Mouse (Mus musculus) hindbrain, embryonic 13.5 days (tissue): ENCODE data around the gene Hes2. TPM values are rescaled to one million over a fixed set of nuclear protein-coding genes. Genes with fewer than 3 reads are reported as not detected.

ENCODE experiments used
- ATAC-seq: fragments of 200-750 bp; cut with Nextera tagmentation; 2 replicates; pipeline ENCODE4 v1.8.0; 2017; ENCODE audit warnings: moderate TSS enrichment; ENCODE audit not compliant: low FRiP score
- H3K27ac ChIP-seq: fragments of 300-500 bp; sonication (generic); 2 replicates; pipeline ENCODE4 v1.5.1; 2015; ENCODE audit warnings: inconsistent platforms, mild to moderate bottlenecking, moderate library complexity
- H3K27me3 ChIP-seq: fragments of 300-500 bp; sonication (generic); 2 replicates; pipeline ENCODE4 v1.6.1; 2015; ENCODE audit warnings: mild to moderate bottlenecking, inconsistent platforms
- H3K36me3 ChIP-seq: fragments of 300-500 bp; sonication (generic); 2 replicates; pipeline ENCODE4 v1.6.1; 2015; ENCODE audit warnings: mild to moderate bottlenecking, inconsistent platforms
- H3K4me1 ChIP-seq: fragments of 300-500 bp; sonication (generic); replicated peaks from 2 replicates; pipeline ENCODE4 v1.6.1; 2015; ENCODE audit warnings: inconsistent platforms
- H3K4me2 ChIP-seq: fragments of 300-500 bp; sonication (generic); 2 replicates; pipeline ENCODE4 v1.6.1; 2015; ENCODE audit warnings: inconsistent platforms, mild to moderate bottlenecking, moderate library complexity
- H3K4me3 ChIP-seq: fragments of 300-500 bp; sonication (generic); 2 replicates; pipeline ENCODE4 v1.5.1; 2015; ENCODE audit warnings: mild to moderate bottlenecking, inconsistent platforms
- H3K9ac ChIP-seq: fragments of 300-500 bp; sonication (generic); 2 replicates; pipeline ENCODE4 v1.6.1; 2015; ENCODE audit warnings: mild to moderate bottlenecking, inconsistent platforms
- H3K9me3 ChIP-seq: fragments of 300-500 bp; sonication (generic); 2 replicates; pipeline ENCODE4 v1.6.1; 2016; ENCODE audit warnings: inconsistent platforms
- WGBS: fragments of 180-500 bp; shearing (Covaris S2); methylation state at CpG from one replicate; pipeline ENCODE4 v1.1.7; 2015; 5-methylcytosine and 5-hydroxymethylcytosine counted together
- polyA plus RNA-seq: library from polyadenylated mRNA; unstranded; fragments of >200 nt; fragmentation: Nextera tagmentation; extraction: Ambion mirVana; gene quantifications from 2 replicates; pipeline ENCODE4 v1.2.1, GENCODE M21; 2015

Hes2 gene
- polyA plus RNA-seq, 1 experiment from 2014 or later: 0.34 TPM

- no peaks in the 10 kb centered on the region for H3K9me3 ChIP-seq
- H3K4me1 ChIP-seq: peaks cover 22% of the 10 kb centered on the region
- peak overlapping the region; percentile 37; the same call in 1 of the 2 replicates for H3K4me2 ChIP-seq
- no peak for ATAC-seq
- H3K9ac ChIP-seq: 0 out of 2 replicates have a peak overlapping the region, but pooled peaks have one; percentile 29
- WGBS: 5% methylated on average over 23 of the region's 23 CpGs
- no peaks in the 10 kb centered on the region for H3K36me3 ChIP-seq
- H3K4me3 ChIP-seq: no peak overlapping the region; the same call in 1 of the 2 replicates
- H3K27me3 ChIP-seq: peaks cover 93% of the 10 kb centered on the region
- H3K27ac ChIP-seq: no peak overlapping the region
Observed at GRCm38 (mm10) chr4:152153771-152154177, 4.9 kb upstream of the Hes2 start.

DNA sequence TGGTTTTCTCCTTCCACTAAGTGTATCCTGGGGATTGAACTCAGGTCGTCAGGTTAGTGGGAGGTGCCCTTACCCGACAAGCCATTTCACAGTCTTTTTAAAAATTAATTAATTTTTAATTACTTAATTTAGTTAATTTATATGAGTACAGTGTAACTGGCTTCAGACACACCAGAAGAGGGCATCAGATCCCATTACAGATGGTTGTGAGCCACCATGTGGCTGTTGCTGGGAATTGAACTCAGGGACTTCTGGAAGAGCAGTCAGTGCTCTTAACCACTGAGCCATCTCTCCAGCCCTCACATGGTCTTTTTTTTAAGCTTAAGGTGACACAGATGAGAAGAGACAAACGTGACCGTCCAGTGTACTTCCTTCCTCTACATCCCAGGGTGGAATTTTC lies 3.6 kb upstream of the Hes2 start:
- Histone ChIP-seq H3K27ac (no peak overlapping the region), H3K27me3 (peaks cover 93% of the 10 kb centered on the region), H3K4me3 (no peak overlapping the region), H3K36me3 (no peaks in the 10 kb centered on the region), H3K9ac (no peak overlapping the region), H3K9me3 (no peaks in the 10 kb centered on the region), H3K4me1 (peaks cover 34% of the 10 kb centered on the region), H3K4me2 (no peak overlapping the region)
- no peak for ATAC-seq
- 72% methylated on average over 4 of the region's 4 CpGs for WGBS

DNA sequence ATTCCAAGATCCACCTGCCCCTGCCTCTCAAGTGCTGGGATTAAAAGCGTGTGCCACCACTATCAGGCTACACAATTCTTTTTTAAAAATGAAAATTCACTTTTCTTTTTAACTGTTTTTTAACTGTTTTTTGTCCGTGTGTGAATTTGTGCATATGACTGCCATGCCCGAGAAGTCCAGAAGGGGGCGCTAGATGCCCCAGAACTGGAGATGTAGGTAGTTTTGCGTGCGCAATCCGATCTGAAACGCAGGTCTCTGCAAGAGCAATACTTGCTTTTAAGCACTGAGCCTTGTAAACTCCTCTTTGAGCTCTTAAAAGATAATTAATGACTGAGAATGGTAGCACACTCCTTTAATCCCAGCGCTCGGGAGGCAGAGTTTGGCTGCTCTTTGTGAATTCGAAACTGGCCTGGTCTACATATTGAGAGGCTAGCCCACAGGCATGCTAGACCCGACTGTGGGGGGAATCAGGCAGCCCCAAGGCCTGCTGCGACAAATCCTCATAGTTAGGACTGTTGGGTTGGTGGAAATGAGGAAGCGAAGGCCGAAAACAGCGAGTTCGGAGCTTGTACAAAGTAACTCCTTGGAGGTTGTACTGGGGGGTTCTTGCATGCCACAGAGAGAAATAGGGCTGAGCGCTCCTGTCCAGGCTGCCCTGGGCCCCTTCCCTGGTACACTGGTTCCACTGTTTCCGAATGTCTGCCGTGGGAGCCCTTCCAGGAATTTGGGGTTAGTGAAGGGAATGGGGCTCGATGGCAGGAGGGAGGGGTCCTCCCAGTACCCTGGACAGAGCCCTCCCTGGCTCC lies 685 bp upstream of the Hes2 start:
- H3K4me2 ChIP-seq: peak overlapping the region; percentile 23; the same call in 1 of the 2 replicates
- peaks cover 28% of the 10 kb centered on the region for H3K4me1 ChIP-seq
- no peak for ATAC-seq
- no peaks in the 10 kb centered on the region for H3K9me3 ChIP-seq
- WGBS: 17% methylated on average over 21 of the region's 21 CpGs
- no peaks in the 10 kb centered on the region for H3K36me3 ChIP-seq
- H3K9ac ChIP-seq: no peak overlapping the region
- H3K27ac ChIP-seq: no peak overlapping the region
- peaks cover 93% of the 10 kb centered on the region for H3K27me3 ChIP-seq
- peak overlapping the region; percentile 22 for H3K4me3 ChIP-seq

DNA sequence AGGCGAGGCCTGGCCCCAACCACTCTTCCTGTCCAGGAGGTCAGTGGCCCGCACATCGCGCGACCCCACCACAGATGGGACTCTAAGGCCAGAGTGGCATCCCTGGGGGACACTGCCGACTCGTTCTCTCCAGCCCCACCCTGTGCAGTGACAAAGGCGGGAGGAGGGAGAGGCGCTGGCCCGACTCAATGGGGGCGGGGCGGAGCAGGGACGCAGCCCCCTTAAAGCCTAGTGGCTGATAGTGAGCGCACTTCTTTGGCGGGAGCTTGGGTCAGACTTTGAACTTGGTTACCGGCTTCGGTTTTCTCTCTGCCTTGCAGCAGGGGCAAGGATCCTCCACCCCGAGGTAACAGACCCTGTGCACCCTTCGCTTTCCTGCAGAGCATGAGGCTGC lies 615 bp downstream of the Hes2 start:
- Histone ChIP-seq H3K4me3 (peak overlapping the region; percentile 22), H3K9me3 (no peaks in the 10 kb centered on the region), H3K36me3 (no peaks in the 10 kb centered on the region), H3K4me2 (peak overlapping the region; percentile 23), H3K27me3 (peaks cover 89% of the 10 kb centered on the region), H3K9ac (no peak overlapping the region), H3K27ac (no peak overlapping the region), H3K4me1 (peaks cover 24% of the 10 kb centered on the region)
- no peak for ATAC-seq
- under 1% methylated on average over 19 of the region's 19 CpGs for WGBS

GRCm38 (mm10) chr4:152160748-152161147 lies 2.1 kb downstream of the Hes2 start:
- Histone ChIP-seq H3K4me3 (no peak overlapping the region), H3K4me1 (peaks cover 24% of the 10 kb centered on the region), H3K9me3 (no peaks in the 10 kb centered on the region), H3K4me2 (no peak overlapping the region), H3K27me3 (peaks cover 79% of the 10 kb centered on the region), H3K27ac (no peak overlapping the region), H3K9ac (no peak overlapping the region), H3K36me3 (no peaks in the 10 kb centered on the region)
- ATAC-seq: no peak
- 48% methylated on average over 4 of the region's 4 CpGs for WGBS

DNA sequence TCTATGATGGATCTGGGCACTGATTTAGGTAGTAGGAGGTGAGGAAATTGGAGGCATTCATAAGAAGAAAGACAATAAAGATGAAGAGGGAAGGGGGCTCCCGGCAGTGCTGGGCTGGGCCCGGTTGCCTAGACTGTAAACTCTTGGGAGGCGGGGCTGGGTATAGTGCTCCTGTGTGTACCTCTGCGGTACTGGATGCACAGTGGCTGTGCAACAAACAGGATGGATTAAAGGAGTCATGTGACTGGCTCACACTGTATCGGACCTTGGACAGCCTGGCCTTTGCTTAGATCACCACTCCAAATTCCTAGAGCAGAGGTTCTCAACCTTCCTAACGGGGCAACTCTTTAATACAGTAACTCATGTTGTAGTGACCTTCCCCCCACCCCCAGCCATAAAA lies 2.9 kb downstream of the Hes2 start:
- ATAC-seq: no peak
- 79% methylated on average over 6 of the region's 6 CpGs for WGBS
- H3K9ac ChIP-seq: no peak overlapping the region
- H3K9me3 ChIP-seq: no peaks in the 10 kb centered on the region
- no peaks in the 10 kb centered on the region for H3K36me3 ChIP-seq
- peaks cover 79% of the 10 kb centered on the region for H3K27me3 ChIP-seq
- H3K4me1 ChIP-seq: peaks cover 24% of the 10 kb centered on the region
- H3K4me2 ChIP-seq: no peak overlapping the region
- H3K27ac ChIP-seq: no peak overlapping the region
- H3K4me3 ChIP-seq: no peak overlapping the region

DNA sequence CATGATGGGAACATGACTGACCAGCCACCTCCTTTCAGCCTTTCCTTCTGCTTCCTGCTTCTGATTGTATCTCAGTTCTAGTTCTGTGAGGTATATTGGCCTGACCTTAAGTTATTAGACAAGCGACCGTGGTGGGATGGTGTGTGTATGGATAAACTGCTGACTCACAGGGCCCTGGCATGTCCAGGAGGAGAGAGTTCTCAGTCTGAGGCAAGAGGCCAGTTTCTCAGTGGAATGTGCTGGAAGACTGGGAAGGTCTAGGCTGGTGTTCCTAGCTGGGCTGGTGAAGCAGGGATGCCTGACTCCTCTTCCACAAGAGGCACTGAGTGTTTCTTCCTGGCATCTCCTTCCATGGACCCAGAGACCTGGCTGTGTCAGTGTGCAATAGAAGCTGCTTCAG lies 4.1 kb downstream of the Hes2 start:
- no peak for ATAC-seq
- 90% methylated on average over 2 of the region's 2 CpGs for WGBS
- no peak overlapping the region for H3K4me3 ChIP-seq
- no peaks in the 10 kb centered on the region for H3K36me3 ChIP-seq
- H3K4me2 ChIP-seq: no peak overlapping the region
- H3K9me3 ChIP-seq: no peaks in the 10 kb centered on the region
- H3K27me3 ChIP-seq: peaks cover 74% of the 10 kb centered on the region
- no peak overlapping the region for H3K27ac ChIP-seq
- no peak overlapping the region for H3K9ac ChIP-seq
- peaks cover 24% of the 10 kb centered on the region for H3K4me1 ChIP-seq

DNA sequence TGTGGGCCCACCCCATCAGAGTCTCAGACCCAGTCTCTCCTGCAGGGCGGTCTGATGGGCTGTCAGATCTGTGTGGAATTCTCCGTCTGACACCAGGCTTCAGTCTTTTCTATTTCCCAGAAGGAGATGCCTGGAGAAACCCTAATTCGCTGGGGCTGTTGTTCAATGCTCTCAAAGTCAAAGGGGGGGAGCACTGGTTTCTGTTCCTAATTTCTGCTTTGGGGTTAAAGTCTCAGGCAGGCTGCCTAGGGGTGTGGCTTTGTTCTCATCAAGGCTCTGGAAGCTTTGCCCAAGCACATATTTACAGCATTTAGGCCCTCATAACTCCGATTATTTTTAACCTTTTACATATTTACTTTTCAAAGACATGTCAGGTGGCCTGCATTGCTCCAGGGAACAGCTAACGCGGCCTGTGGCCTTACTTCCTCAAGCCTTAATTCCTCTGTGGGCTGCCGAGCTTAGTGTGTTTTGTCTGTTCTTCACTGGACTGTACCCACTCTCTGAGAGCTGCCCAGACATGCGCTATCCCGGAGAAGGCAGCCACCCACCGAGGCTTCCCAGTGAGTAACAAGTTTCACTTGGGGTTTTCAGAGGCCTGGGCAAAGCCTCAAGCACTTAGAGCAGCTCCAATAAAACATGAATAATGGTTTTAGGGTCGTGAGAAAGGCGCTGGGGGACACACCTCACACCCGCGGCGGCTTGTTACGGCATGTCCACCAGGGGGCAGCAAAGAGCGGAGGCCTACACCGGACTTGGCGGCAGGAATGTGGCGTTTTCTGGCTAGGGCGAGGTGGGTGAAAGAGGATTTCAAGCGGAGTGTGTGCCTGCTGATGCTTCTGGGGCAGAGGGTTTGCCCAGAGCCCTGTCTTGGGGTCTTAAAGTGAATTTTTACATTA lies 6.6 kb downstream of the Hes2 start:
- Histone ChIP-seq H3K27ac (no peak overlapping the region), H3K4me3 (no peak overlapping the region), H3K4me1 (no peaks in the 10 kb centered on the region; the same call in 1 of the 2 replicates), H3K4me2 (no peak overlapping the region), H3K9ac (no peak overlapping the region), H3K9me3 (no peaks in the 10 kb centered on the region), H3K36me3 (no peaks in the 10 kb centered on the region), H3K27me3 (peaks cover 64% of the 10 kb centered on the region)
- WGBS: 31% methylated on average over 22 of the region's 22 CpGs
- ATAC-seq: no peak

GRCm38 (mm10) chr4:152168052-152168451 lies 9.4 kb downstream of the Hes2 start:
- peaks cover 48% of the 10 kb centered on the region for H3K27me3 ChIP-seq
- no peak overlapping the region for H3K4me2 ChIP-seq
- H3K36me3 ChIP-seq: no peaks in the 10 kb centered on the region
- H3K4me3 ChIP-seq: no peak overlapping the region
- no peaks in the 10 kb centered on the region for H3K9me3 ChIP-seq
- no peak for ATAC-seq
- WGBS: 49% methylated on average over 8 of the region's 8 CpGs
- H3K27ac ChIP-seq: peak overlapping the region; percentile 32; the same call in 1 of the 2 replicates
- H3K9ac ChIP-seq: no peak overlapping the region
- H3K4me1 ChIP-seq: no peaks in the 10 kb centered on the region; the same call in 1 of the 2 replicates

DNA sequence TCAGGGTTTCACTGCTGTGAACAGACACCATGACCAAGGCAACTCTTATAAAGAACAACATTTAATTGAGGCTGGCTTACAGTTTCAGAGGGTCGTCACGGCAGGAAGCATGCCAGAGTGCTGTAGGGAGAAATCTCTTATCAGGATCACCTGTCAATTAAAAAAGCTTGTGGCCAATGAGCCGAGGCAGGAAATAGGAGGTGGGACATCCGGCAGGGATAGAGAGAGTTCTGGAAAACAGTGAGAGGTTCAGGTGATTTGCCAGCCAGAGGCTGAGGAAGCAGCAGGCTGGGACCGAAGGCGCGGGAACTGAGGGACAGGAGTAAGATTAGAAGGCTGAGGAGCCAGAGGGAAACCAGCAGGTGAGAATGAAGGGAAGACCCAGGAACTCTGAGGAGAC lies 10.4 kb downstream of the Hes2 start:
- ATAC-seq: no peak
- H3K4me2 ChIP-seq: no peak overlapping the region
- 83% methylated on average over 7 of the region's 7 CpGs for WGBS
- no peaks in the 10 kb centered on the region; the same call in 1 of the 2 replicates for H3K4me1 ChIP-seq
- H3K9me3 ChIP-seq: no peaks in the 10 kb centered on the region
- no peak overlapping the region for H3K4me3 ChIP-seq
- no peak overlapping the region for H3K9ac ChIP-seq
- no peaks in the 10 kb centered on the region for H3K36me3 ChIP-seq
- no peak overlapping the region for H3K27ac ChIP-seq
- H3K27me3 ChIP-seq: peaks cover 51% of the 10 kb centered on the region

DNA sequence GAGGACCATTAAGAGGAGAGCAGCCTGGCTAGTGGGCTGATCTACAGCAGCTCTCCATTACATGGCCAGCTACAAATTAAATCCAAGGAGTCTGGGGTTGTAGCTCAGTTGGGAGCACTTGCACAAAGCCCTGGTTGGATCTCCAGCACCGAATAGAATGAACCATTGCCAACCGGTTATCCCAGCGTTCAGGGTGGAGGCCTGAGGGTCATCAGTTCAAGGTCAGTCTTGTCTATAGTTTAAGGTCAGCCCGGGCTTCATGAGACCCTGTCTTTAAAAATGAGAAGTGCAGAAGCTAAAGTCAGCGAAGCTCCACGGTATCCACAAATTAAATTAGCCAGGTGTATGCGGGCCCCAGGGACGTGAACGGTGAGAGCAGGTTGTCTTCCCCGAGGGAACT lies 11.6 kb downstream of the Hes2 start:
- 81% methylated on average over 10 of the region's 10 CpGs for WGBS

DNA sequence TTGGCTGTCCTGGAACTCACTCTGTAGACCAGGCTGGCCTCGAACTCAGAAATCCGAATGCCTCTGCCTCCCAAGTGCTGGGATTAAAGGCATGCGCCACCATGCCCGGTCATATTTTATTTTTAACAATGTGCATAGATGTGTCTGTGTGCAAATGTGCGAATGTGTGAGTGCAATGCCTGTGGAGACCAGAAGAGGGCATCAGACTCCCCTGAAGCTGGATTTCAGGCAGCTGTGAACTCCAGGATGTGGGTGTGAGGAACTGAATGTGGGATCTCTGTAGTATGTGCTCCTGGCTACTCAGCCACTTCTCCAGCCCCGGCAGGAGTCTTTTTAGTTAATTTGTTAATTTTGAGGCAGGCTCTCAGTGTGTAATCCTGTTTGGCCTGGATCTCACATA lies 12.9 kb downstream of the Hes2 start:
- no peak for ATAC-seq
- Histone ChIP-seq H3K27me3 (peaks cover 66% of the 10 kb centered on the region), H3K4me2 (no peak overlapping the region), H3K36me3 (no peaks in the 10 kb centered on the region), H3K9ac (no peak overlapping the region), H3K4me3 (no peak overlapping the region), H3K4me1 (no peaks in the 10 kb centered on the region; the same call in 1 of the 2 replicates), H3K27ac (no peak overlapping the region), H3K9me3 (no peaks in the 10 kb centered on the region)
- WGBS: 83% methylated on average over 6 of the region's 6 CpGs

More for the DNA sequence above, 11.6 kb downstream of the Hes2 start:
- H3K4me3 ChIP-seq: no peak overlapping the region
- peaks cover 58% of the 10 kb centered on the region for H3K27me3 ChIP-seq
- no peak overlapping the region for H3K4me2 ChIP-seq
- H3K27ac ChIP-seq: no peak overlapping the region
- no peaks in the 10 kb centered on the region for H3K36me3 ChIP-seq
- no peaks in the 10 kb centered on the region; the same call in 1 of the 2 replicates for H3K4me1 ChIP-seq
- no peak overlapping the region; the same call in 1 of the 2 replicates for H3K9ac ChIP-seq
- no peaks in the 10 kb centered on the region for H3K9me3 ChIP-seq
- ATAC-seq: no peak
